In genomic region chr14:47291772-47292171, GRCm38 (mm10) we compare ENCODE assay signal across 27 mouse cellular contexts. TPM values are rescaled to one million over a fixed set of nuclear protein-coding genes. Genes with fewer than 3 reads are reported as not detected.
A peak's percentile ranks its signal among the peaks of the same experiment; 100 is the strongest.
DNase-seq lines count a peak whose midpoint lies in the region; ATAC-seq and TF ChIP-seq lines count a peak whose summit lies in the region.
"Had no signal": no experiment of that assay in that cellular context is flagged by ENCODE, and none has a peak within 500 bp of the region (broad histone marks: within the 10 kb centered on the region; RNA-seq: fewer than 3 reads in every experiment).

No protein-coding gene starts in this region.

- DNase-seq in adrenal gland, postnatal 10 days, result peak; percentile 54
- no peak for DNase-seq in adrenal gland, postnatal 4 days (ENCODE audit: low spot score in 2 of 2)
- DNase-seq in liver, postnatal 0 days, result no peak
- DNase-seq in liver, embryonic 11.5 days (ENCODE audit: low spot score), result no peak
- peak; percentile 63 for DNase-seq in testis, postnatal 10 days (ENCODE audit: low spot score)
- no peak for DNase-seq in urinary bladder, postnatal 25 days (ENCODE audit: low spot score)
- DNase-seq: cerebellum, adult 11 months; cerebellum, adult 2 months; cerebellum, adult 9-11 months; cerebellum, postnatal 36 days; embryo, embryonic 11 days; gastrocnemius, postnatal 25 days; heart, adult 18-20 months; heart, postnatal 10 days; heart, postnatal 36 days had no signal

- no peaks in the 10 kb centered on the region for H3K27me3 ChIP-seq in liver, postnatal 0 days (ENCODE audit: insufficient read depth, low read length)
- H3K27me3 ChIP-seq in liver, embryonic 11.5 days (replicated peaks; ENCODE audit: control insufficient read depth, insufficient read depth, low read length), result no peaks in the 10 kb centered on the region
- H3K27me3 ChIP-seq: embryonic facial prominence, embryonic 13.5 days; forebrain, embryonic 12.5 days; forebrain, embryonic 15.5 days; heart, embryonic 12.5 days; heart, embryonic 15.5 days; hindbrain, embryonic 13.5 days; intestine, embryonic 15.5 days had no signal

- no peak for TF ChIP-seq EP300 in liver, postnatal 0 days (IDR thresholded peaks at IDR 0.05; ENCODE audit: low read depth)

- no peak for TF ChIP-seq CTCF in liver, postnatal 0 days (IDR thresholded peaks at IDR 0.05; ENCODE audit: low read depth)

- no peak overlapping the region for H3K9ac ChIP-seq in liver, postnatal 0 days (replicated peaks)
- no peak overlapping the region for H3K9ac ChIP-seq in liver, embryonic 11.5 days (ENCODE audit: low read depth, low read length)
- H3K9ac ChIP-seq: embryonic facial prominence, embryonic 13.5 days; forebrain, embryonic 12.5 days; forebrain, embryonic 15.5 days; heart, embryonic 12.5 days; heart, embryonic 15.5 days; hindbrain, embryonic 13.5 days; intestine, embryonic 15.5 days had no signal

- H3K4me2 ChIP-seq in liver, postnatal 0 days (ENCODE audit: low read depth, low read length), result no peak overlapping the region
- H3K4me2 ChIP-seq in liver, embryonic 11.5 days, result no peak overlapping the region
- H3K4me2 ChIP-seq: embryonic facial prominence, embryonic 13.5 days; forebrain, embryonic 12.5 days; forebrain, embryonic 15.5 days; heart, embryonic 12.5 days; heart, embryonic 15.5 days; hindbrain, embryonic 13.5 days; intestine, embryonic 15.5 days had no signal

- H3K27ac ChIP-seq in liver, postnatal 0 days (ENCODE audit: low read depth), result peak overlapping the region; percentile 34; the same call in 1 of the 2 replicates
- H3K27ac ChIP-seq in liver, embryonic 11.5 days (ENCODE audit: low read depth, low read length), result no peak overlapping the region
- H3K27ac ChIP-seq: embryonic facial prominence, embryonic 10.5 days; embryonic facial prominence, embryonic 13.5 days; forebrain, embryonic 12.5 days; forebrain, embryonic 15.5 days; heart, embryonic 15.5 days; hindbrain, embryonic 10.5 days; hindbrain, embryonic 13.5 days; intestine, embryonic 15.5 days had no signal

- 62% methylated on average over 1 of the region's 1 CpGs for WGBS in liver, postnatal 0 days (ENCODE audit: insufficient replicate concordance)
- WGBS in liver, embryonic 11.5 days, result 87% methylated on average over 1 of the region's 1 CpGs

- no peak overlapping the region for H3K4me3 ChIP-seq in liver, postnatal 0 days (ENCODE audit: low read depth, low read length)
- no peak overlapping the region for H3K4me3 ChIP-seq in liver, embryonic 11.5 days (ENCODE audit: low read depth, low read length)
- H3K4me3 ChIP-seq: embryonic facial prominence, embryonic 10.5 days; embryonic facial prominence, embryonic 13.5 days; erythroblast, embryonic 14.5 days; forebrain, embryonic 12.5 days; forebrain, embryonic 15.5 days; heart, embryonic 12.5 days; heart, embryonic 15.5 days; hindbrain, embryonic 10.5 days; hindbrain, embryonic 13.5 days; intestine, embryonic 15.5 days had no signal

- H3K4me1 ChIP-seq in liver, postnatal 0 days (ENCODE audit: insufficient read depth), result peaks cover 18% of the 10 kb centered on the region
- H3K4me1 ChIP-seq in liver, embryonic 11.5 days (replicated peaks; ENCODE audit: control insufficient read depth, insufficient read depth, low read length), result peaks cover 13% of the 10 kb centered on the region
- H3K4me1 ChIP-seq: forebrain, embryonic 12.5 days; forebrain, embryonic 15.5 days; heart, embryonic 12.5 days; heart, embryonic 15.5 days; hindbrain, embryonic 10.5 days; intestine, embryonic 15.5 days had no signal

- ATAC-seq in liver, postnatal 0 days, result peak; percentile 58; the same call in 1 of the 2 replicates
- no peak for ATAC-seq in liver, embryonic 11.5 days (replicated peaks; ENCODE audit: low FRiP score)
- ATAC-seq: CD4-positive, CD25-positive, alpha-beta regulatory T cell, adult 4 months; forebrain, embryonic 15.5 days; hindbrain, embryonic 16.5 days; intestine, embryonic 15.5 days had no signal

- peaks cover 14% of the 10 kb centered on the region for H3K36me3 ChIP-seq in liver, postnatal 0 days (replicated peaks; ENCODE audit: insufficient read depth, low read length)
- H3K36me3 ChIP-seq in liver, embryonic 11.5 days (ENCODE audit: control insufficient read depth, insufficient read depth, low read length), result peaks cover 9% of the 10 kb centered on the region
- H3K36me3 ChIP-seq: forebrain, embryonic 15.5 days had no signal

- H3K9me3 ChIP-seq in liver, postnatal 0 days (ENCODE audit: low read length), result no peaks in the 10 kb centered on the region
- H3K9me3 ChIP-seq in liver, embryonic 11.5 days (ENCODE audit: control insufficient read depth, low read length), result no peaks in the 10 kb centered on the region
- H3K9me3 ChIP-seq: embryonic facial prominence, embryonic 10.5 days; embryonic facial prominence, embryonic 13.5 days; forebrain, embryonic 12.5 days; forebrain, embryonic 15.5 days; heart, embryonic 12.5 days; heart, embryonic 15.5 days; hindbrain, embryonic 10.5 days; hindbrain, embryonic 13.5 days; intestine, embryonic 15.5 days had no signal

RNA-seq across cellular contexts. Expression of gene Mapk1ip1l, which starts 6.3 kb away (rescaled TPM):
- 10 to 100 TPM; 69.9 to 75.9 TPM for total RNA-seq in adrenal gland, postnatal 10 days (2021)
- 100 to 1,000 TPM; 106 to 110 TPM for total RNA-seq in adrenal gland, postnatal 4 days (2021)
- 15.1 and 16.6 TPM in 2 replicates for polyA plus RNA-seq in liver, postnatal 0 days (2015; fragmentation: Nextera tagmentation; extraction: Ambion mirVana)
- polyA plus RNA-seq in liver, embryonic 11.5 days (2014; fragmentation: Nextera tagmentation; extraction: Ambion mirVana), result 84.7 and 88.8 TPM in 2 replicates

RNA-seq across cellular contexts. Expression of gene Socs4, which starts 15.0 kb away (rescaled TPM):
- total RNA-seq in adrenal gland, postnatal 10 days (2021), result 10 to 100 TPM; 18.8 to 19.7 TPM
- total RNA-seq in adrenal gland, postnatal 4 days (2021), result 10 to 100 TPM; 19.2 to 23.9 TPM
- 1.7 and 1.9 TPM in 2 replicates for polyA plus RNA-seq in liver, postnatal 0 days (2015; fragmentation: Nextera tagmentation; extraction: Ambion mirVana)
- 4.6 and 4.8 TPM in 2 replicates for polyA plus RNA-seq in liver, embryonic 11.5 days (2014; fragmentation: Nextera tagmentation; extraction: Ambion mirVana)

RNA-seq across cellular contexts. Expression of gene Wdhd1, which starts 15.1 kb away (rescaled TPM):
- total RNA-seq in adrenal gland, postnatal 10 days (2021), result 10 to 100 TPM in 1 of 2 experiments, 1 to 10 TPM in 1; 6.9 to 10.0 TPM
- 10 to 100 TPM; 14.9 to 15.7 TPM for total RNA-seq in adrenal gland, postnatal 4 days (2021)
- 10.1 and 13.7 TPM in 2 replicates for polyA plus RNA-seq in liver, postnatal 0 days (2015; fragmentation: Nextera tagmentation; extraction: Ambion mirVana)
- polyA plus RNA-seq in liver, embryonic 11.5 days (2014; fragmentation: Nextera tagmentation; extraction: Ambion mirVana), result 65.7 and 68.8 TPM in 2 replicates

Comparison
In these comparisons a context has a peak if more than half of its experiments do, and no peak if none do; other contexts are left out.
1. DNase-seq: peak in adrenal gland, postnatal 10 days (single experiment) and testis, postnatal 10 days (single experiment); none in adrenal gland, postnatal 4 days (0 of 2), liver, postnatal 0 days (single experiment), liver, embryonic 11.5 days (single experiment) and urinary bladder, postnatal 25 days (single experiment).